Mouse (Mus musculus) thymus, postnatal 14 days (tissue): ENCODE measurements around the gene Acat3.
"Not testable (repeated sequence)": the region's sequence is repeated elsewhere in the genome, so short reads cannot be mapped to it uniquely, and the experiment has no call there.

Experiments used
- DNase-seq: peaks from one replicate; pipeline ENCODE4 v3.0.0; 2021

The Acat3 gene

DNA sequence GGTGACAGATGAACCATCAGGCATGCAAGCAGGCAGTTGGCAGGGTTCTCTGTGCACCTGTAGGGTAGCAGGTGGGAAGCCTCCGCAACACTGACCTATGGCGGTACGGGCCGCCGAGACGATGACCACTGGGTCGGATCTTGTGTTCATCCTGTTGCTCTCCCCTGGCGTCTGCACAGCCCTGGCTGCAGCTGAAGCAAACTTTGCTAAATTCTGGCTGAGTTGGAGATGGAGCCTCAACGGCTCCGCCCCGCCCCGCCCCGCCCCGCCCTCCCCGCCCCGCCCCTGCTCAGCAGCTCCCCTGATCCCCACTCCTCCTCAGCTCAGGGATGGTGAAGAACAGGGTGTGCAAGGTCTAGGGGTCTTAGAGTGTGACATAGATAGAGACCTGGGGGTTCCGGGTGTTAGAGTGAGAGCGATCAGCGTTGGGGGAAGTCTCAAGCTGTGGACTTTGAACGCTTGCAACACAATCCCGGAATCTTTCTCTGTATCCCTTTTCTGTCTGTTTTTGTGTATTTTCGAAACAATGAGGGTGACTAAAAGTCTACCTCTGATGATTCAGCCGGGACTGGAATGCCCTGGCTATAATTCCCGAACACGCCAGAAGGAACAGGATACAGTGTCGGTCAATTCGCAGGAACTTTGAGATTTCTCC, at the start of gene Acat3:
Gene Acat3, minus strand, starts transcription at position 450 of the 655 bp plus-strand sequence.
- no peak for DNase-seq

GRCm38 (mm10) chr17:12988096-12988495, 47.7 kb upstream of the Acat3 start:
- peak; percentile 42 for DNase-seq

DNA sequence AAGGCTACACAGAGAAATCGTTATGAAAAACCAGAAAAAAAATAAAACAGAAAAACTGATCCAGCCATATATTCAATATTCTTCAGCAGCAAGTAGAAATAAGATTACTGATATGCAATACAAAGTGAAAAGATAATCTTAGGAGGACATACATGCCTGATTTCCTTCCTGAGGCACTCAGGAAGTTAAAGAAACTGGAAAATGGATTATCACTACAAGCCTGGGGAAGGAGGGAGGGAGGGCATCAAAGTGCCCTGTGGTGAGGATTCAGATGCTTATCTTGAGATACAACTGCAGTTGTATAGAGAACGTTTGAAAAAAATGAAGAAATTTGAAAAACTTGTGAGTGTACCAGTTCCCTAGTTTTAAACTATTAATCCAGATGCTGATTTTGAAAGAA, 43.6 kb upstream of the Acat3 start:
- DNase-seq, result no peak

DNA sequence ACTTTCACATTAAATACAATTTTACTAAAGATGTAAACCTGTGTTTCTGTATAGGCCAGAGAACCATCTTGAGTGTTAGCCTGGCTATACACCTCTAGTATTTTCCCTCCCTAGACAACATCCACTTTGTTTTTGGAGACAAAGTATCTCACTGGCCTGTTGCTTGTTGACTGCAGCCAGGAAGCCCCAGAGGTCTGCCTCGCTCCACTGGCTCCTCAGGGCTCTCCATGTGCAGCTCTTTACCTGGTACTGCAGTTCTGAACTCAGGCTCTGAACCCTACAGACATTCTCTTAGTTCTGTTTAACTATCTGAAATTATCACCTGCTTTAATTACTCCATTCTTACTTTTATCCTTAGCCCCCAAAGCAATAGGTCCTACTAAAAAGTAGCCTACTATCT, 38.1 kb upstream of the Acat3 start:
- DNase-seq, result no peak

DNA sequence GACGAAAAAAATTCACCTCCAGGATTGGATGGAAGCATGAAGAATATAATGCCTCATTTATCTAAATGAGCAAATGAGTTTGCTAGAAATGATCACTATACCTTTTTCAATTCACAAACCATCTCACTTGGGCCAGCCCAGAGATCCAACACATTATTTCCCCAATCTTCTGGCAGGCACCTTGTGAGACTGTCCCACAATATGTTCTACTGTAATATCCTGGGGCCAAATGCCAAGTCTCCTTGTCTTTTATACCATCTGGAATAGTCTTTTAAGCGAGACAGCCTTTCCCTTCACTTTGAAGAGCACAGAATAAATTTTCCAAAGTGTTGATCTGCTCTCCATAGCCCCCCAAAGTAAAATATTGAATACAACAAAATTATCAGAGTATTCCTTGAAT, 33.5 kb upstream of the Acat3 start:
- no peak for DNase-seq

DNA sequence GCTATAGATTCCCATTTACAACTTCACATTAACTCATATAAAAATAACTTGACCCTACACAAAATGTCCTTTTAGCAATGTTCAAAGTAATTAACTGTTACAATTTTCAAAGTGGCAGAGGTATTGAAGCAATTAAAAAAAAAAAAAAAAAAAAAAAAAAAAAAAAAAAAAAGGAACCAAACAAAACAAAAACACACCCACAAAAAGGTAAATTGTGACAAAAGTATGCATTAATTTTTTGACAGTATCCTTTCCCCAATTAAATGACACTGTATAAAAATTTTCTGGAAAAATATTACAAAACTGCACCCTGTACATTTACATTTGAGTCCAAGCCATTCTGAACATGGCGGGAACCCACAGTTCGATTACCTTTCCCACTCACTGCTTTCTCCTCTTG, 26.8 kb upstream of the Acat3 start:
- no peak for DNase-seq

DNA sequence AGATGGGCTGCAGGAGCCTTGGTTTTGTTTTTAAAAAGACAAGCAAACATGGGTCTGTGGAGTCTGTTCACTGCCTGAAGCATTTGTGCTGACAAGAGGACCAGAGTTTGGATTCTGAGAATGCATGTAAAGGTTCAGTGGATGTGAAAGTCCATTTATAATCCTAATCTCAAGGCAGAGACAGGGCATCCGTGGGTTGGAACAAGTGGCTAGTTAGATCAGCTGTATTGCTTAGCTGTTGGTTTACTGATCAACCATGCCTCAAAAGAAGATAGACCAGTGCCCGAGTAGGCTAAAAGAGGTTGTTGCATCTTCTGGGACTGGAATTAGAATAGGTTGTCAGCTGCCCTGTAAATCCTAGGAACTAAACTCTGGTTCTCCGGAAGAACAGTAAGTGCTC, 23.1 kb upstream of the Acat3 start:
- no peak for DNase-seq

GRCm38 (mm10) chr17:12960331-12960873, 20.0 kb upstream of the Acat3 start, which contains the start of gene Acat2:
TSS of gene Acat2 (minus strand) at chr17:12960747.
- DNase-seq, result peak; percentile 97

DNA sequence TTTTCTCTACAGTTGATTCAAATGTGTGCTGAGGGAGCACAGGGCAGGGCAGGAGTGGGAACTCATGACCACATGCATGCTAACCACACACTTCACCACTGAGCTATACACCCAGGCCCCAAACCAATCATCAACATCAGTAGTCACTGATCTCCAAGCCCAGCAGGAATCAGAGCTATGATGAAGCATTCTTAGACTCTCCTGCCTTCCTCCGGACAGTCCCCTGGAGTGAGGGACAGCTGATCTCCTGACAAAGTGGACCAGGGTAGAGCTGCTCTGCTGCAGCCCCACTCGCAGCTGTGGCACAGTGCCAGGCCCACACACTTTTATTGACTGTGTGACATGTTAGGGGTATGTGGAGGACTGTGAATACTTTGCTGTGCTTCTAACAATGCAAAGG, 19.0 kb upstream of the Acat3 start:
- DNase-seq, result not testable (repeated sequence)

GRCm38 (mm10) chr17:12956664-12957063, 16.3 kb upstream of the Acat3 start:
- DNase-seq, result no peak

DNA sequence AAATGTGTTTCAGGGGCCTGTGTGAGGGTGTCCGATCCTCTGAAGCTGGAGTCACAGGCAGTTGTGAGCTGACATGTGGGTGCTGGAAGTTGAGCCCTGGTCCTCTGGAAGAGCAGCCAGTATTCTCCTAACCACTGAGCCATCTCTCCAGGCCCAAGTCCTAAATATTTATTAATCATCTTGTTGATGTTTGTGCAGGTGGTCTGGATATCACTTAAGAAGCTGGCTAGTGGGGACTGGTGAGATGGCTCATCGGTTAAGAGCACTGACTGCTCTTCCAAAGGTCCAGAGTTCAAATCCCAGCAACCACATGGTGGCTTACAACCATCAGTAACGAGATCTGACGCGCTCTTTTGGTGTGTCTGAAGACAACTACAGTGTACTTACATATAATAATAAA, 9.3 kb upstream of the Acat3 start:
- DNase-seq, result no peak

DNA sequence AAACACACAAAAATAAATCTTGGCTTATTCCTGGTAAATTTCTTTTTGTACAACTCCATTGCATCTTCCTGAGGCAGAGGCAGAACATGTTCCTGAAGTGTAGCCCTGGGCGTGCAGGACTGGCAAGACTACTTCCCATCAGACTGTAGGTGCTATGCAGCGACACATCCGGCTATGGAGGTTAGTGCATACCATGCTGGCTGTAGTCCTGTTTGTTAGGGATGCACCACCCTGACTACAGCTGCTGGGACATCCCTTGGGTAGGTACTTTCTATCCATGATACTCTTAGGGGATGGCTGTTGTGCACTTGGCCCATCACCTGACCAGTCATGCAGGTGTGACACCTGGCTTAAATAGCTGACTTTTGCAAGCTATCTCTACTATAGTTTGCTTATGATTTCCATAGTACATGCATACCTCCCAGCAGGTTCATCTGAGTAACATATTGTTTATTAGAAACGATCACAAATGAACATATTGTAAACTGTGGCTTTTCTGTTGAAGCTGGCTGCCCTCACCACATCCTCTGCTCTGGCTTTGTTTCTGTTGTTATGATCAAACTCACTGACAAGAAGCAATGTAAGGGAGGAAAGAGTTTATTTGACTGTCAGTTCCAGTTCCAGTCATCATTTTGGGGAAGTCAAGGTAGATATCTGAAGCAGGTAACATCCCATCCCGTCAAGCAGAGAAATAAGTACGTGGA, 2.2 kb upstream of the Acat3 start:
- no peak for DNase-seq

GRCm38 (mm10) chr17:12941543-12942260, 1.3 kb upstream of the Acat3 start:
- DNase-seq, result no peak

GRCm38 (mm10) chr17:12939377-12940148, 837 bp downstream of the Acat3 start:
- not testable (repeated sequence) for DNase-seq

DNA sequence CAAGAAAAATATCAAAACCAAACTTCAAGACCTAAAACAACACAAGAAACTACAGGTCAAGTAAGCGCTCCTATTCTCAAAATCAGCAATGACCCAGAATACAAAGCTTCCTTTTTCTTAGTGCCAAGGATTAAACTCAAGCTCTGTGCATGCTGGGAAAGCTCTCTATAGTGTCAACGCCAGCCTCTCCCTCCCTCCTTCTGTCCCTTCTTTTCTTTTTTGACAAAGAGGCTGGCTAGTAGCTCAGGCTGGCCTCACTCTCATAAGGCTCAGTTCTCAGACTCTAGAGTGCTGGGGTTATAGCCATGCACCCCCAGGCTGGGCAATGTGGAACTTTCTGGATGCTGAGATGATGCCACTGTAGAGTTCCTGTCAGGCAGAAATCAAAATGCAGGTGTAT, 2.3 kb downstream of the Acat3 start:
- DNase-seq, result no peak

DNA sequence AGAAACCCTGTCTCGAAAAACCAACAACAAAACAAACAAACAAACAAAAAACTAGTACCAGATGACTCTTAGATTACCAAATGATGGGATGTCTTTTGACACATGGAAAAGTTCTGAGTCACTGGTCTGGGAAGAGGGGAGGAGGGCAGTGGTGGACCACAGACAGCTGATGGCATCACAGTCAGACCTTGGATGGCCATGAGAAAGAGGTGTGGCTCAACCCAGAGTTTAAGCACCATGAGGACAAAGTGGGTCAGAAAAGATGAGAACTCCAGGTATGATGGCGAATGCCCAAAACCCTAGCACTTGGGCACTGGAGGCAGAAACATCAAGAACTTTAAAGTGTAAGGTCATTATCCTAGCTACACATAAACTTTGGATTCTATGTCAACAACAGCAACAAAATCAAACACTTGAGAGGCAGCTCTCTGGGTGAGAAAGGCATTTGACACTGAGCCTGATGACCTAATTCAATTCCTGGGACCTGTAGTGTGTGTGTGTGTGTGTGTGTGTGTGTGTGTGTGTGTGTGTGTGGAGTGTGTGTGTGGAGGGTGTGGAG, 2.9 kb downstream of the Acat3 start:
- no peak for DNase-seq

- DNase-seq, result no peak
These were observed 4.7 kb downstream of the Acat3 start for GRCm38 (mm10) chr17:12935719-12936118.

DNA sequence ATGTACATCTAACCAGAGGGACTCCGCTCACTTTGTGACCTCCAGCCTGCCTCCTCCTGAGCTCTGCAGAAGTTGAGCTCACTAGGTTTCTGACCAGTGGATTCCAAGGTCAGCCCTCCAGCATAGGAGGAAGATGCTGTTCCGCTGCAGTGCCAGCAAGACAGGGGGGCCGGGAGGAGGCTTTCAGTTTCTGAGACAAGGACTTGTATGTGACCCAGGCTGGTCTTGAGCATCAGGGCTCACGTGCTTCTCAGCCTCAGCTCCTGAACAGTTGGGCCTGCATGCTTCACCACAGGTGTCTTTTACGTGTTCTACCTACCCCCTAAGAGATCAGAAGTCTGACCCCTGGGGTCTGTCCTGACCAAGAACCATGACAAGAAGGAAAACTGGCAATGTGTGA, 8.8 kb downstream of the Acat3 start:
- DNase-seq, result not testable (repeated sequence)

DNA sequence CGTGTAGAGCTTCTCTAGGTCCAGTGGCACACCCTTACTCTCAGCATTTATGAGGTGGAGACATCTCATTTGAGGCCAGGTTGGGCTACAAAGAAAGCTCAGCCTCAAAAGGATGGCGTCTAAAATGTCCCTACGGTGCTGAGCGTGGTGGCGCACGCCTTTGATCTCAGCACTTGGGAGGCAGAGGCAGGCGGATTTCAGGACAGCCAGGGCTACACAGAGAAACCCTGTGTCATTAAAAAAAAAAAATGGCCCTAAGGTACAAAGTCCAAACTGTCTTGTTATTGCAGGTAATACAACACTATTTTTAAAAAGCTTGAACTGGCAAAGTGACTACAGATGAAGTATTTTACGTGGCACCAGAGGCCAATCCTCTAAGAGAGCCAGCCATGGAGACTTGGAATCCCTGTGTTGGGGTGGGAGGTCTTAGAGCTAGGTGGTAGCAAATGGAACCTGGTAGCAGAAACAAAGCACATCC, 14.7 kb downstream of the Acat3 start:
- DNase-seq, result no peak

GRCm38 (mm10) chr17:12925001-12925400, 15.4 kb downstream of the Acat3 start:
- DNase-seq, result no peak

DNA sequence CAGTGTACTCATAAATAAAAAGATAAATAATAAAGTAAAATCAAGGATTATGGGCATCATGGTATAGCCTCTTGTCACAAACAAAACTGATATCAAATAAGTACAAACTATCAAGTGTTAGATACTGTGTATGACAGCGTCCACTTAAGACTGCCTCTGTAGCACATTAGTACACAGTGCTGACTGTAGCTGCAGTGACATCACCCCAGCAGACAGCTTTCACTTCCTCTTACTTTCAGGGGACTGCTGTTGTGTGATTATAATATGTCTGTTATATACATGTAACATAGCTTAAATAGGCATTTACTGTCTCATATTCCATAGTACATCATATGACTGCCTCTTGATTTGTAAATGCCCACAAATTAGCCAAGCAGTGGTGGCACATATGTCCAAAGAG, 19.3 kb downstream of the Acat3 start:
- no peak for DNase-seq
